Mouse (Mus musculus) left cerebral cortex, adult 8-10 months (tissue): ENCODE measurements around the gene Elfn1. TPM values are rescaled to one million over a fixed set of nuclear protein-coding genes. Genes with fewer than 3 reads are reported as not detected.
A peak's percentile ranks its signal among the peaks of the same experiment; 100 is the strongest.

ENCODE experiments used
- DNase-seq, 2 experiments: peaks; one replicate each; pipeline ENCODE4 v3.0.0; 2022; ENCODE audit warnings: low spot score in 2 of 2
- total RNA-seq, 4 experiments: library from RNA; stranded (reverse); gene quantifications; 2 replicates each; pipeline ENCODE4 v1.2.4; 2022

The Elfn1 gene
- total RNA-seq, 4 experiments from 2014 or later = 30.3 to 34.3 (median 30.7) TPM

GRCm38 (mm10) chr5:139910755-139911300 is 3.1 kb downstream of the Elfn1 start:
- DNase-seq = no peak

GRCm38 (mm10) chr5:139911506-139911905 is 3.8 kb downstream of the Elfn1 start:
- no peak for DNase-seq

DNA sequence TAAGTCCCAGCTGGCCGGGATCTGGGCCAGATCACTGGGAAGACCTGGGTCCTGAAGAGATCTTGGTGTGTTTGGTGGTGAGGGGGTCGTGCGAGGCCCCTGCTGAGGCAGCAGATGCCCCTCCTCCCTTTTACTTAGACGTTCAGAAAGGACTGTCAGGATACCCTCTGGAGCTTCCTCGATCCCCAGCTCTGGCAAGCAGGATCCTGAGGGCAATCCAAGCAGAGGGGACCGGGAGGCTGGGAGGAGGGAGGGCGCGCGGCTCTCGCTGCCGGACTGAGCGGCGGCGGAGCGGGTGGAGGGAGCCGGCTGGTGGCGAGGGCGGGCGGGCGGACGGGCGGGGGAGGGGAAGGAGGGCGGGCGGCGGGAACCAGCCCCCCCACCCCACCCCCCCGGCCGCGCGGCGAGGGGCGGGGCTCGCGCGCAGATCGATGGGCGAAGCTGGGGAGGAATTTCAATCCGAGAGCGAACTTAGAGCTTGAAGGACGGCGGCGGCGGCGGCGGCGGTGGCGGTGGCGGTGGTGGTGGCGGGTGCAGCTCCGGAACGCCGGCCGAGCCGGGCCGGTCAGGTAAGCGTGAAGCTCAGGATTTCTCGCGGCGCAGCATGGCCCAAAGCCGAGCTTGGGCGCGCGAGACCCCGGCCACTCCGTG is 4.5 kb downstream of the Elfn1 start:
- DNase-seq = no peak

GRCm38 (mm10) chr5:139921666-139922065 is 13.9 kb downstream of the Elfn1 start:
- DNase-seq = no peak

DNA sequence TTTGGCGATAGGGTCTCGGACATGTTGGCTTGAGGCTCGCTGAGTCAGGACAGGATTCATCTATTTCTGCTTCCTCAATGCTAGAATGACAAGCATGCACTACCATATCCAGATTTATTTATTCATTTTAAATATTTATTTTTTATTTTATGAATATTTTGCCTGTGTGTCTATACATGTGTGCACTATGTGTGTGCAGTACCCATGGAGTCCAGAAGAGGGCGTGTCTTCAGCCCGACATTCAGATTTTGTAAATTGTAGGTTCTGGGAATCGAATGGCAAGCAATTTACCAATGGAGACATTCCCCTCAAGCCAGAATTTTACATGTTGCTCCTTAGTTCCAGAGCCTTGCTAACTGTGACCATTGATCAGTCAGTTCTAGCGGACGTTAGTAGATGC is 16.1 kb downstream of the Elfn1 start:
- DNase-seq = no peak

DNA sequence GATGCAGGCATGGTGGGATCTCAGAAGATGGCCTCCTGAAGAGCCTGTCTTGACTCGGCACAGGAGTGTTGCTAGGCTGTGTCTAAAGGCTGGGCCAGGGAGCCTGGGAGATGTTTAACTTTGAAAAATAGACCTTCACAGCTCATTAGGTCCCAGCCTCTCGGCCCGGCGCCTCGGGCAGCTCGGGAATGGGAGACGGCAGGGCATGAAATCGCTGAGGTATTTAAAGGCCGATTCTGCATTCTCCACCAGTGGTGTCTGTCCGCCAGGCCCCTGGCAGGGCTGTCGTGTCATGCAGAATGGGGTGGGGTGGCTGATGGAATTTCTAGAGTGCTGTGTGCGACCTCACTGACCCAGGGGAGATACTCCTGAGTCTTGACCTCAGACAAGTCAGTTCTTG is 22.4 kb downstream of the Elfn1 start:
- no peak for DNase-seq

- no peak for DNase-seq
These were observed 23.2 kb downstream of the Elfn1 start for GRCm38 (mm10) chr5:139930927-139931351.

DNA sequence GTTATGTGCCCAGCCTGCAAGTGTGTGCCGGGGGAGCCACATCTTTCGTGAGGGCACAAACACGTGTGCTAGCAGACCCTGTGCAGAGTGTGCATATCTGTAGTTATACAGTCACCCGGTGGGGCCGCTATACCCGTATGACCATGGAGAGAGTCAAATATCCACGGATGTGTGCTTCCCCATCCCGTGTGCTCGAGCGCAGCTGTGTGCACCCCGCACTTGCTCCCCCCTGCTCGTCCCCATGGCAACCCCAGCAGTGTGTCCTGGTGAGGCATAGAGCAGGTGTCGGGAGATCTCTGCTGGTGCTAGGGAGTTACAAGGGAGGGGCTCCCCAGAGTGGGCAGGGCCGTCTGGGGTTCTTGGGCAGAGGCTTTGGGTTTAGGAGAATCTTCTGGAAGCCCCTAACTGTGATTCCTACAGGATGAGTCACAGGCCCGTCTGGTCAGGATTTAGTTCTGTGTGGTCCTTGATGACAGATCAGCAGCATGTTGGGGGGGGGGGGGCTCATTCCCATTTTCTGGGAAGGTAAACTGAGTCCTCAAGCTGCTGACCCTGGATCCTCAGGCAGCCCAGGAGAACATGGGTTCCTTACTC is 24.3 kb downstream of the Elfn1 start:
- DNase-seq = peak in 1 of 2 experiments; percentile 56

DNA sequence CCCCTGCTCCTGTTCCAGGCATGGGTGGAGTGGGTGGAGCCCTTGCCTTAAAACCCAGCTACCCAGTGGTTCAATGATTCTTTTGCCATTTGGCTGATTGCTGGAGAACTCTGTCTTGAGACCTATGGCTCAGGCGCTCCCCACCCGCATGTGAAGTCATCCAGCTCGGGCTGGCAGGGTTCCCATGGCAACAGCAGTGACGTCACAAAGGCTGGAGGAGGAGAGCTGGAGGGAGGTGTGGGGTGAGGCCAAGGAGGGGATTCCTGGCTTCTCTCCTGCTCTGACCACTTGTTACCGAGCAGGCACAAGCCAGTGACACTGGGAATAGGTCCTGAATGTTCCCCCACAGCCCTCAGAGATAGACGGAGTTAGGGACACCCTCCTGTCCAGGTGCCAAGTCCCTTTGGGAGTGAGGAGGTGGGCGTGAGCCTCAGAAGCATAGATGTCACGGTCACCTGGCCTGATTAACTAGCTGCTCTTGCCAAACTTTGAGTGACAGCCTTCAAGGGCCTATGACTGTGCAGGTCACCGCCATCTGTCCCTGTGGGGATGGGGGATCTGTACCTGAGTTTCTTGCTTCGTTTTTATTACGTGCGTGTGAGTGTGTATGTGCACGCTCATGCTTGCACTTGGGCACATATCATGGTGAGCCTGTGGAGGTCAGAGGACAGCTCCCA is 25.0 kb downstream of the Elfn1 start:
- peak; percentile 62 to 63 for DNase-seq

DNA sequence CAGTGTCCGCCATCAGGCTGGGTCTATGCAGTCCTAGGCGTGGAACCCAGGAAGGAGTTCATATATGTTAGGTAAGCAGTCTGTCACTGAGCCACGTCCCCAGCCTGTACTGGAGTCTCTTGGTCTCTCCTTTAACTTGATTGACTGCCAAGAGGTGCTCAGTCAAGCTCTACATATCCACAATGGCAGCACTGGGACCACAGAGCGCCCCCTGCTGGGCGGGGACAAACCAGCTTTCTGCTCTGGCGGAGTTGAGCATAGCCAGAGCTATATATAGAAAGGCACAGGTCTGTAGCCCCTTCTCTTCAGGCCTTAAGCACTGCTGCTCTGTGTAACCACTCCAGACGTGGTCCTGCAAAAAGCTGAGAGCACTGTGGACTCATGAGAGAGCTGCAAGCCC is 25.7 kb downstream of the Elfn1 start:
- peak in 1 of 2 experiments; percentile 43 for DNase-seq

- DNase-seq = no peak
These were observed 28.7 kb downstream of the Elfn1 start for GRCm38 (mm10) chr5:139936431-139936830.

GRCm38 (mm10) chr5:139944697-139945096 is 37.0 kb downstream of the Elfn1 start:
- no peak for DNase-seq

DNA sequence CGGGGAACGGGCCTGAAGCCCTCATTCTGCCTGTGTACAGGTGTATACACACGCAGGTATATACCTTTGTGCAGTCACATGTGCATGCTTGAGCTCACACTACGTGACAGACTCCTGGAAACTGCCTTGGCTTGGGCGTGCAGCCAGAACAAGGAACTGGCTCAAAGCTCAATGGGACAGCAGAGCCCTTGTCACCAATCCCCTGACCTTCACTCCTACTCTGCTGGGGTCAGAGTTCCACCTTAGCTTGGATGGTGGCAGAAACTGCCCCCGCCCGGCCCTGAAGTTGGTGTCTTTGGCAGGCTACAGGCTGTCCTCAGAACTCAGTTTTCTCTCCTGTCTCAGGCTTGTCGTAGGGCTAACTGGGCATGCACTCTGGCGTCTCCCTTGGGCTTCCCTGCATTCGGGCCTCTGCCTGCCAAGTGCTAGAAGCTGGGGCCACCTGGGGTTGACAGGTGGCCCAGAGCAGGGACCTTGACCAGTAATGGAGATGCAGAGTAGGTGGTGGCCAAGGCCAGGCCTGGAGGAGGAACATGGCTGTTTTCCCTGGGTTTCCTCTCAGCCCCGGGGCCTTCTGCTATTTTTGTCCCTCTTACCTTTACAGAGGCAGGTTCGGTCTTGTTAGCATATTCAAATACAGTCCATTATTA is 38.1 kb downstream of the Elfn1 start:
- no peak for DNase-seq

- no peak for DNase-seq
These were observed 39.7 kb downstream of the Elfn1 start for GRCm38 (mm10) chr5:139947446-139947845.

DNA sequence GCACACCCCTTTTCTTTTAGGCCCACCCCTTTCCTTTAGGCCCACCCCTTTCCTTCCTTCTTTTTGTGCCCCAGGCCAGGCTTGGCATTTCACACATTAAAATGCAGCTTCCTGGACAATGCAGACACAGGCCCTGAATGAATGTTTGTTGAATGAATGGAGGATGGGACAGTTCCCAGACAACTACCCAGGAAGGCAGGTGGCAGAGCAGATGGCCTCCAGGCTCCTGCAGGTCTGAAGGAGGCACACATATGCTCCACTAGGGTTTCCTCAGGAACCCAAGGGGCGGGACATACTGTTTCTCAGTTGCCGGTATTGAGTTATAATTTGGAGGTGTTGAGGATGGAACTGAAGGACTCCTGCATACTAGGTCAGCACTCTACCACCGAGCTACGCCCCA is 40.8 kb downstream of the Elfn1 start:
- DNase-seq = no peak

DNA sequence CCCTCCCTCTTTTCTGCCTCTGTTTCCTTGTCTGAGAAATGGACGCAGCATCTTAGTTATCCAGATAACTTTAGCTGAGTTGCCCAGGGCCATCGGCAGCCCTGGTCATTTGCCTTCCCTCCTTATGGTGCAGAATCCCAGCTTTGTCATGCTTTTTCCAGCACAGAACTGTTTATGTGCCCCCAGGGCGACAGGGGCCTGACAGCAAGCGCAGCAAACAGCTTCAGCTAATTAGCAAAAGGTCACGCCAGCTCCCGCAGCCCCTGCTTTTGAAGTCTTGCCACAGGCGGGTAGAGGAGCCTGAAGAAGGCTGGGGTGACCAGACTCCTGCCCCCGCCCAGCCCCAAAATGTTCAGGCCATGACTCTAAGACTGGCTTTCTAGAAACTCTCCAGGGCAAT is 41.6 kb downstream of the Elfn1 start:
- no peak for DNase-seq

GRCm38 (mm10) chr5:139949975-139950578 is 42.3 kb downstream of the Elfn1 start:
- no peak for DNase-seq

DNA sequence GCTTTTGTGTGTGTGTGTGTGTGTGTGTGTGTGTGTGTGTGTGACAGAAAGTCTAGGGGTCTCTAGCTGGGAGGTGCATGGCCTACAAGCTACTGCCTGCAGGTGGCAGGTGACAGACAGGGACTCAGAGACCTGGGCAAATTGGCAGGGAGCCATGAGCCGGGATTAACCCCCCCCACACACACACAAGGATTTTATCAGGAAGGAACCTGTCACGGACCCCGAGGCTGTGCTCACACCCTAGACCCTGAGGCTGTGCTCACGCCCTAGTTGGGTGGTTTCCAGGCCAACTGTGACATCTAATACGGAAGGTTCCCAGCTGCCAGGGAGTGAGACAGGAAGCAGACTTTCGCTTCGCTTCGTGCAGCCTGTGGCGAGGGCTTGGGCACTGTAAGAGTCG is 49.1 kb downstream of the Elfn1 start:
- DNase-seq = no peak

GRCm38 (mm10) chr5:139959741-139960140 is 52.0 kb downstream of the Elfn1 start:
- DNase-seq = no peak

DNA sequence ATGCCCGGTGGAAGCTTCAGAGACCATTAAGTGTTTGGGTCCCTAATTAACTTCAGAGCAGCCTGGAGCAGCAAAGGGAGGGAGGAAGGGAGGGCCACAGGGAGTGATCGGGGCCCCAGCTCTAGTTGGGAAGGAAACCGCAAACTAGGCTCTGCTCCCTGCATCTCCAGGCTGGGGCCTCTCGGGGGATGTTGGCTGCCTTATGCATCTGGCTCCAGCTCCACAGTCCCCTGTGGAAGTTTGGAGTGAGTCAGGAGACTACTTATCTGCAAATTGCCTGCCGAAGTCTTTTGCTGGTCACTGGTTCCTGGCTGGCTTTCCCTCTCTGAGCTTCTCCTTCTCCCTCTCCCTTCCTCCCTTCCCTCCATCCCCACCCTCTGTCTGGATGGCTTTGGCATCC is 56.6 kb downstream of the Elfn1 start:
- no peak for DNase-seq

GRCm38 (mm10) chr5:139965596-139965995 is 57.9 kb downstream of the Elfn1 start:
- no peak for DNase-seq
